In the genomic region with DNA sequence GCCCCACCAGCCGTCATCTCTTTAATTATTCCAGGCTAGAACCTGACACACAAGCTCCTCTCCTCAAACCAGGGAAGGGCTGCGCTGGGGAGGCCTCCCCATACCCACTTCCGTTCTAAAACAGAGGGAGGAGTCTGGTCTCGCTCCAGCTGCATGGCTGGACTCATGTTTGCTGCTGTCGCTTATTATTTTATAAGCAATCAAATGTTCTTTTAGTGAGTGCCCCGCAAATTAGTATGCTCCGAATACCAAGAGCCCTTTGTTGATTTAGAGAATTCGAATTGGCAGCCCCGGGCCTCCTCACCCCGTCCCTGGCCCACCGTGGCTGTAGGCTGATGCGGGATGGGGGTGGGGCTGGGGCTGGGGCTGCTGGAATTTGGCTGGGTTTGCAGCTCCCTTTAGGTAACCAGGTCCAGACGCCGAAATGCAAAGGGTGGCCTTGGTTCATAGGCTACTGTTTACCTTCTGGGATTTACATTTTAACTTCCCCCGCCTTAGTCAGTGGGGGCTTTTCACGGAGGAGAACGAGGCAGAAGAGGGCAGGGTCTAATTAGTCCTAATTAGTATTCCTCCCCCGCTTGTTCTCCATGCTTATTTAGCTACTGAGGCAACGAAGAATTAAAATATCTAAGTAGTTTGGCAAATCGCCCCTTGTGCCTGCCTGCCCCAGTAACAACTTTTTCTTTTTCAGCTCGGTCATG, we compare ENCODE assay signal across 8 mouse cellular contexts. TPM values are rescaled to one million over a fixed set of nuclear protein-coding genes. Genes with fewer than 3 reads are reported as not detected.
DNase-seq lines count a peak whose midpoint lies in the region; ATAC-seq lines count a peak whose summit lies in the region.

No protein-coding gene starts in this region.

- peak overlapping the region; percentile 80 for H3K27ac ChIP-seq in heart, embryonic 16.5 days (ENCODE audit: low read length)
- peak overlapping the region; percentile 82 for H3K27ac ChIP-seq in limb, embryonic 15.5 days

- peak; percentile 47 for ATAC-seq in common myeloid progenitor, adult 5-6 weeks (replicated peaks; ENCODE audit: low read depth, poor library complexity, severe bottlenecking)
- 0 out of 2 replicates have a peak, but pooled peaks have one; percentile 20 for ATAC-seq in heart, embryonic 16.5 days (replicated peaks; ENCODE audit: extremely low read depth, insufficient read depth, low FRiP score)
- 0 out of 2 replicates have a peak, but pooled peaks have one; percentile 25 for ATAC-seq in limb, embryonic 15.5 days (ENCODE audit: insufficient number of reproducible peaks, low FRiP score, low TSS enrichment, low read depth)

- WGBS in heart, embryonic 16.5 days = 8% methylated on average over 21 of the region's 21 CpGs
- 5% methylated on average over 21 of the region's 21 CpGs for WGBS in limb, embryonic 15.5 days

- no peaks in the 10 kb centered on the region for H3K36me3 ChIP-seq in heart, embryonic 16.5 days (ENCODE audit: control insufficient read depth, insufficient read depth)
- H3K36me3 ChIP-seq in limb, embryonic 15.5 days = no peaks in the 10 kb centered on the region

- DNase-seq in layer of hippocampus, adult 9-11 months = peak; percentile 40
- DNase-seq in layer of hippocampus, adult 9-10 months (ENCODE audit: low spot score) = no peak
- peak; percentile 42 for DNase-seq in naive thymus-derived CD4-positive, alpha-beta T cell, adult 2 months (ENCODE audit: low read depth)
- no peak for DNase-seq in c-Kit-positive CD71-positive TER-119-positive erythroid progenitor cells, embryonic 14.5 days (ENCODE audit: low spot score)
- no peak for DNase-seq in frontal cortex, postnatal 10 days (ENCODE audit: low spot score in 2 of 2)

- H3K9ac ChIP-seq in heart, embryonic 16.5 days (ENCODE audit: low read length) = peak overlapping the region; percentile 67
- H3K9ac ChIP-seq in limb, embryonic 15.5 days = 0 out of 2 replicates have a peak overlapping the region, but pooled peaks have one; percentile 17

- H3K4me3 ChIP-seq in heart, embryonic 16.5 days (ENCODE audit: low read length) = peak overlapping the region; percentile 51
- peak overlapping the region; percentile 32 for H3K4me3 ChIP-seq in limb, embryonic 15.5 days

- H3K27me3 ChIP-seq in heart, embryonic 16.5 days (ENCODE audit: control insufficient read depth, insufficient read depth, low read length) = no peaks in the 10 kb centered on the region
- no peaks in the 10 kb centered on the region for H3K27me3 ChIP-seq in limb, embryonic 15.5 days

- peak overlapping the region; percentile 72 for H3K4me2 ChIP-seq in heart, embryonic 16.5 days (ENCODE audit: low read depth, low read length)
- peak overlapping the region; percentile 57 for H3K4me2 ChIP-seq in limb, embryonic 15.5 days

- no peaks in the 10 kb centered on the region for H3K9me3 ChIP-seq in heart, embryonic 16.5 days (replicated peaks; ENCODE audit: control insufficient read depth, low read length)
- H3K9me3 ChIP-seq in limb, embryonic 15.5 days = no peaks in the 10 kb centered on the region

- H3K4me1 ChIP-seq in heart, embryonic 16.5 days (ENCODE audit: control insufficient read depth, insufficient read depth, low read length) = peaks cover 35% of the 10 kb centered on the region
- peaks cover 56% of the 10 kb centered on the region for H3K4me1 ChIP-seq in limb, embryonic 15.5 days

RNA-seq across cellular contexts. Expression of a gene that starts 3.4 kb away (rescaled TPM):
- total RNA-seq in common myeloid progenitor, adult 5-6 weeks (2017) = 9.1 and 10.3 TPM in 2 replicates
- 29.4 and 50.3 TPM in 2 replicates for polyA plus RNA-seq in heart, embryonic 16.5 days (2015; fragmentation: Nextera tagmentation; extraction: Ambion mirVana)
- polyA plus RNA-seq in limb, embryonic 15.5 days (2015; fragmentation: Nextera tagmentation; extraction: Ambion mirVana) = 74.9 and 77.5 TPM in 2 replicates

RNA-seq across cellular contexts. Expression of a gene that starts 39.0 kb away (rescaled TPM):
- 185 and 198 TPM in 2 replicates for total RNA-seq in common myeloid progenitor, adult 5-6 weeks (2017)
- 0.16 and 1.5 TPM in 2 replicates for polyA plus RNA-seq in heart, embryonic 16.5 days (2015; fragmentation: Nextera tagmentation; extraction: Ambion mirVana)
- polyA plus RNA-seq in limb, embryonic 15.5 days (2015; fragmentation: Nextera tagmentation; extraction: Ambion mirVana) = 0.14 TPM in 1 of 2 replicates, not detected in the other

Comparison
In these comparisons a context has a peak if more than half of its experiments do, and no peak if none do; other contexts are left out.
1. DNase-seq: peak in layer of hippocampus, adult 9-11 months (single experiment) and naive thymus-derived CD4-positive, alpha-beta T cell, adult 2 months (single experiment); none in layer of hippocampus, adult 9-10 months (single experiment), c-Kit-positive CD71-positive TER-119-positive erythroid progenitor cells, embryonic 14.5 days (single experiment) and frontal cortex, postnatal 10 days (0 of 2).
2. Peak in every context shown above with its lines, with median percentiles within 50 percentile points of each other: ATAC-seq.